Mouse (Mus musculus): ENCODE measurements around the gene Arfgef2. TPM values are rescaled to one million over a fixed set of nuclear protein-coding genes. Genes with fewer than 3 reads are reported as not detected.

Gene Arfgef2
- 5.2 and 5.8 TPM in 2 replicates for polyA plus RNA-seq (2016; fragmentation: Nextera tagmentation; extraction: Ambion mirVana)

- no peaks in the 10 kb centered on the region for H3K9me3 ChIP-seq
- H3K9ac ChIP-seq (replicated peaks): peak within 1 kb of the TSS; percentile 81
- H3K27ac ChIP-seq: peak within 1 kb of the TSS; percentile 67
- no peaks in the 10 kb centered on the region; the same call in 1 of the 2 replicates for H3K27me3 ChIP-seq
- no peaks in the 10 kb centered on the region for H3K36me3 ChIP-seq
- H3K4me2 ChIP-seq: peak within 1 kb of the TSS; percentile 91
- peak; percentile 87 for ATAC-seq (ENCODE audit: insufficient number of reproducible peaks, insufficient read depth, low FRiP score, low TSS enrichment, low read depth)
- WGBS: under 1% methylated on average over 76 of the region's 76 CpGs
- peak within 1 kb of the TSS; percentile 85 for H3K4me3 ChIP-seq (replicated peaks)
- H3K4me1 ChIP-seq (replicated peaks): peaks cover 15% of the 10 kb centered on the region
Measured at GRCm38 (mm10) chr2:166805250-166806172, at the start of gene Arfgef2. TSS of gene Arfgef2 (plus strand) at chr2:166805588.

GRCm38 (mm10) chr2:166757969-166758368 lies 47.4 kb upstream of the Arfgef2 start:
- Histone ChIP-seq H3K36me3 (no peaks in the 10 kb centered on the region), H3K27ac (no peak overlapping the region), H3K4me1 (replicated peaks) (peaks cover 4% of the 10 kb centered on the region; the same call in 1 of the 2 replicates), H3K4me2 (no peak overlapping the region), H3K27me3 (peaks cover 4% of the 10 kb centered on the region), H3K9ac (replicated peaks) (no peak overlapping the region), H3K9me3 (no peaks in the 10 kb centered on the region), H3K4me3 (replicated peaks) (no peak overlapping the region)
- no peak for ATAC-seq (ENCODE audit: insufficient number of reproducible peaks, insufficient read depth, low FRiP score, low TSS enrichment, low read depth)
- WGBS: 25% methylated on average over 3 of the region's 3 CpGs

DNA sequence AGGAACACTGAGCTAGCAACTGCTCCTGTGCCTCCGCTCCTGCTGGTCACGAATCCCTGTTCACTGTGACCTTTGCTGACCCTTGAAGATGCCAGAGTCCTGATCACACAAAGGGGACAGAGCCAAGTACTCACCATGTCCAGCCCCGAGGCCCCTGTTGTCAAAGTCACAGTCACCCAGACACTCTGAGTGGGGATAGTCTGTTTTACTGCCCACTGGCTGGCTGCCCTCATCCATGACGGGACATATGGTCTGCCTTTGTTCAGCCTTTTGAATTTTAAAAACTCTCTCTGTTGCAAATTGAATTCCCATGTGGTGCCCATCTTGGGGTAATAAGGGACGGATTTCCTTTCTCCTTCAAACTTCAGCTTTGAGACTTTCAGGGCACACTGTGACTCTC lies 41.3 kb upstream of the Arfgef2 start:
- H3K4me2 ChIP-seq: no peak overlapping the region
- no peaks in the 10 kb centered on the region for H3K36me3 ChIP-seq
- H3K4me3 ChIP-seq (replicated peaks): no peak overlapping the region
- peak overlapping the region; percentile 1; the same call in 1 of the 2 replicates for H3K27ac ChIP-seq
- no peaks in the 10 kb centered on the region for H3K27me3 ChIP-seq
- no peak for ATAC-seq (ENCODE audit: insufficient number of reproducible peaks, insufficient read depth, low FRiP score, low TSS enrichment, low read depth)
- 0 out of 2 replicates have a peak, but pooled peaks cover 5% of the 10 kb centered on the region for H3K4me1 ChIP-seq (replicated peaks)
- no peaks in the 10 kb centered on the region for H3K9me3 ChIP-seq
- 26% methylated on average over 5 of the region's 5 CpGs for WGBS
- no peak overlapping the region for H3K9ac ChIP-seq (replicated peaks)

DNA sequence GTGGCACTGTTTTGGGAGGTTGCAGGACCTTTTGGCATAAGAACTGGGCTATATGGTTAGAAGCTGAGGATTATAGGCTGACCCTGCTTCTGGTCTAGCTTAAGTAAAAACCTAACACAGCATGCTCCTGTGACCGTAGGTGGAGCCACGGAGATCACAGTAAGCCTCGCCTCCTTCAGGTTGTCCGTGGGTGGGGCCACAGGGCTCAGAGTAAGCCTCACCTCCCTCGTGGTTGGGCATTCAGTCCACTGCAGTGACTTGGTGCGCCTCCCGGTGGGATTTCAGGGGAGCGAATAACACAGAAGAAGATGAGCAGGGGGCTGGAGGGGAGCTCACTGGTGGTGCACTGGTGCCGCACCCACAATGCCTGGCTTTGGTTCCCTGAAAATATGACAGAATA lies 37.8 kb upstream of the Arfgef2 start:
- peaks cover 5% of the 10 kb centered on the region; the same call in 1 of the 2 replicates for H3K4me1 ChIP-seq (replicated peaks)
- H3K4me3 ChIP-seq (replicated peaks): no peak overlapping the region
- H3K36me3 ChIP-seq: no peaks in the 10 kb centered on the region
- H3K27me3 ChIP-seq: no peaks in the 10 kb centered on the region
- no peak overlapping the region for H3K27ac ChIP-seq
- WGBS: 75% methylated on average over 9 of the region's 9 CpGs
- no peak overlapping the region for H3K4me2 ChIP-seq
- H3K9ac ChIP-seq (replicated peaks): no peak overlapping the region
- ATAC-seq (ENCODE audit: insufficient number of reproducible peaks, insufficient read depth, low FRiP score, low TSS enrichment, low read depth): no peak
- H3K9me3 ChIP-seq: no peaks in the 10 kb centered on the region

GRCm38 (mm10) chr2:166771396-166771795 lies 34.0 kb upstream of the Arfgef2 start:
- Histone ChIP-seq H3K27me3 (no peaks in the 10 kb centered on the region), H3K4me3 (replicated peaks) (no peak overlapping the region), H3K4me2 (no peak overlapping the region), H3K4me1 (replicated peaks) (no peaks in the 10 kb centered on the region; the same call in 1 of the 2 replicates), H3K9me3 (no peaks in the 10 kb centered on the region), H3K27ac (0 out of 2 replicates have a peak overlapping the region, but pooled peaks have one; percentile 12), H3K9ac (replicated peaks) (no peak overlapping the region), H3K36me3 (no peaks in the 10 kb centered on the region)
- WGBS: 56% methylated on average over 11 of the region's 11 CpGs
- no peak for ATAC-seq (ENCODE audit: insufficient number of reproducible peaks, insufficient read depth, low FRiP score, low TSS enrichment, low read depth)

GRCm38 (mm10) chr2:166773587-166773986 lies 31.8 kb upstream of the Arfgef2 start:
- Histone ChIP-seq H3K36me3 (no peaks in the 10 kb centered on the region), H3K4me3 (replicated peaks) (no peak overlapping the region), H3K9me3 (no peaks in the 10 kb centered on the region), H3K27me3 (no peaks in the 10 kb centered on the region), H3K27ac (no peak overlapping the region), H3K9ac (replicated peaks) (no peak overlapping the region), H3K4me1 (replicated peaks) (no peaks in the 10 kb centered on the region; the same call in 1 of the 2 replicates), H3K4me2 (no peak overlapping the region)
- WGBS: 72% methylated on average over 10 of the region's 10 CpGs
- no peak; the same call in 1 of the 2 replicates for ATAC-seq (ENCODE audit: insufficient number of reproducible peaks, insufficient read depth, low FRiP score, low TSS enrichment, low read depth)

GRCm38 (mm10) chr2:166774275-166774674 lies 31.1 kb upstream of the Arfgef2 start:
- Histone ChIP-seq H3K9ac (replicated peaks) (no peak overlapping the region), H3K4me1 (replicated peaks) (no peaks in the 10 kb centered on the region; the same call in 1 of the 2 replicates), H3K36me3 (no peaks in the 10 kb centered on the region), H3K4me3 (replicated peaks) (no peak overlapping the region), H3K9me3 (no peaks in the 10 kb centered on the region), H3K4me2 (no peak overlapping the region), H3K27me3 (no peaks in the 10 kb centered on the region), H3K27ac (no peak overlapping the region)
- WGBS: 91% methylated on average over 10 of the region's 10 CpGs
- no peak for ATAC-seq (ENCODE audit: insufficient number of reproducible peaks, insufficient read depth, low FRiP score, low TSS enrichment, low read depth)

- no peak for ATAC-seq (ENCODE audit: insufficient number of reproducible peaks, insufficient read depth, low FRiP score, low TSS enrichment, low read depth)
- Histone ChIP-seq H3K27me3 (no peaks in the 10 kb centered on the region), H3K36me3 (no peaks in the 10 kb centered on the region), H3K4me1 (replicated peaks) (no peaks in the 10 kb centered on the region), H3K9me3 (no peaks in the 10 kb centered on the region), H3K9ac (replicated peaks) (no peak overlapping the region), H3K4me3 (replicated peaks) (no peak overlapping the region), H3K27ac (no peak overlapping the region), H3K4me2 (no peak overlapping the region)
- WGBS: 73% methylated on average over 11 of the region's 11 CpGs
Measured at GRCm38 (mm10) chr2:166775357-166775893, 30.0 kb upstream of the Arfgef2 start.

DNA sequence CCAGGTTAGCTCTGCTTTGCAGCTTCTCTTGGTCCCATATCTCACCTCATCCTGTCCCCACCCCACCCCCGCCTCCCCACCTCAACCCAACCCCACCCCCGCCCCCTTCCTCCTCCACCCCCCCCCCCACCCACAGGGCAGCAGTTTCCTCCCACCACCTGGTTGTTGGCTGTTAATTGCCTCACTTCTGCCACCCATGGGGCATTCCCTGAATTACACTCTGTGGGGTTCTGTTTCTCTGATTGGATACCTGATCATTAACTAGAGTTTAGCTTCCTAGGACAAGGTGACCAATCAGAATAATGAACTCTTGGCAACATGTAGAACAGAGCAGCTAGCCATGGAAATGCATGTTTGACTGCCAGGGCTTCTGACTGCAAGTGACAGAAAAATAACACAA lies 29.1 kb upstream of the Arfgef2 start:
- ATAC-seq (ENCODE audit: insufficient number of reproducible peaks, insufficient read depth, low FRiP score, low TSS enrichment, low read depth): no peak

DNA sequence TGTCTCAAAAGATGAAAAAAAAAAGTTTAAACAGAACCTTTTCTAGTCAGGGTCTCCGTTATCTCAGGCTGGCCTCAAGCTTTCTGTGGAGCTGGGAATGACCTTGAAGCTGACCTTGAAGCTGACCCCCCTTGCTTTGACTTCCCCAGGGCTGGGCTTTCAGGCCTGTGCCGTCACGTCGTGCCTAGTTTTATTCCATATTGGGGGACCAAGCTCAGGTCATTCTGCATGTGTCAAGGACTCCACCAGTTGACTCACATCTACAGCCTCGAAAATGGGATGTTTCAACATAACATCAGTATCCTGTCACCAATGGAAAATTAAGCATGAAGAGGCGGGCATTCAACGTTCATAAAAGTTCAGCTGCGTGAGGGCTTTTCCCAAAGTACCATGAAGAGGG lies 25.4 kb upstream of the Arfgef2 start:
- 75% methylated on average over 8 of the region's 8 CpGs for WGBS
- Histone ChIP-seq H3K27me3 (no peaks in the 10 kb centered on the region), H3K4me2 (no peak overlapping the region), H3K9ac (replicated peaks) (no peak overlapping the region), H3K4me3 (replicated peaks) (no peak overlapping the region), H3K9me3 (no peaks in the 10 kb centered on the region), H3K36me3 (no peaks in the 10 kb centered on the region), H3K27ac (no peak overlapping the region), H3K4me1 (replicated peaks) (peaks cover 5% of the 10 kb centered on the region; the same call in 1 of the 2 replicates)
- ATAC-seq (ENCODE audit: insufficient number of reproducible peaks, insufficient read depth, low FRiP score, low TSS enrichment, low read depth): no peak

More for the DNA sequence above, 29.1 kb upstream of the Arfgef2 start:
- H3K4me3 ChIP-seq (replicated peaks): no peak overlapping the region
- no peak overlapping the region for H3K9ac ChIP-seq (replicated peaks)
- WGBS: 25% methylated on average over 1 of the region's 2 CpGs
- no peaks in the 10 kb centered on the region for H3K27me3 ChIP-seq
- peaks cover 3% of the 10 kb centered on the region; the same call in 1 of the 2 replicates for H3K4me1 ChIP-seq (replicated peaks)
- H3K36me3 ChIP-seq: no peaks in the 10 kb centered on the region
- H3K27ac ChIP-seq: no peak overlapping the region
- H3K9me3 ChIP-seq: no peaks in the 10 kb centered on the region
- H3K4me2 ChIP-seq: no peak overlapping the region

DNA sequence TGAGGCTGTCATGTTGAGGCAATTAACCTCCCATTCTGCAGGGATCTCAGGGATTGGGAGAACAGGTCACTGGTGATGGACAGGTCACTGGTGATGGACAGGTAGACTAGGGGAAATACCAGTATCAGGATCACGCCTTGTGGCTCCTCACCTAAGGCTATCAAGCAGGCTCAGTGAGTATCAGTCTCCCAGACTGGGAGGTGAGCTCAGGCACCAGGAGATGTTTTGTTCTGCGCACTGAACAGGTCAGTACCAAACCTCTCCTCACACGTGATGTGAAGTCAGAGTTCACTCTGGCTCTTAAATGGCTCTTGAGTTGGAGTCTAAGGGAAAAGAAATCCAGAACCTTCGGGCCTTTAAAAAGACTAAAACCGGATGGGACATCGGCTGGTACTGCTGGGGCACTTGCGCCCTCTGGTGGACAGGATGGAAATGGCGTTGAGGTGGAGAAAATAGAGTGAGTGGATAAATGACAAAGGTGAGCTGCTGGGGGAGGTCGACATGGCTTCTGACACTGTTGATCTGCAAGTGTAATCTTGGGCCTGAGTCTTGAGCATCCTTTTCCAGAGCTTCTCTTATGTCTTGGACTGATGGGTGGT lies 24.3 kb upstream of the Arfgef2 start:
- H3K27me3 ChIP-seq: peaks cover 6% of the 10 kb centered on the region; the same call in 1 of the 2 replicates
- ATAC-seq (ENCODE audit: insufficient number of reproducible peaks, insufficient read depth, low FRiP score, low TSS enrichment, low read depth): no peak
- H3K9ac ChIP-seq (replicated peaks): no peak overlapping the region

More for the DNA sequence above, 24.3 kb upstream of the Arfgef2 start:
- Histone ChIP-seq H3K4me1 (replicated peaks) (peaks cover 13% of the 10 kb centered on the region), H3K36me3 (no peaks in the 10 kb centered on the region), H3K4me3 (replicated peaks) (no peak overlapping the region), H3K4me2 (no peak overlapping the region), H3K27ac (no peak overlapping the region), H3K9me3 (no peaks in the 10 kb centered on the region)
- WGBS: 14% methylated on average over 9 of the region's 9 CpGs

All from limb, embryonic 12.5 days (tissue).